Mouse (Mus musculus) kidney, postnatal 0 days (tissue): ENCODE data around the gene Col6a1. TPM values are rescaled to one million over a fixed set of nuclear protein-coding genes. Genes with fewer than 3 reads are reported as not detected.

Experiments used
- ATAC-seq: fragments of 200-750 bp; cut with Nextera tagmentation; replicated peaks from 2 replicates; pipeline ENCODE4 v1.8.0; 2017; ENCODE audit warnings: low read depth, moderate number of reproducible peaks, moderate TSS enrichment, moderate library complexity; ENCODE audit not compliant: low FRiP score
- DNase-seq: peaks from one replicate; pipeline ENCODE4 v3.0.0-alpha.2; 2016; ENCODE audit warnings: low spot score
- H3K27ac ChIP-seq: fragments of 300-500 bp; sonication (generic); 2 replicates; pipeline ENCODE4 v1.5.1; 2014; ENCODE audit warnings: mild to moderate bottlenecking
- H3K27me3 ChIP-seq: fragments of 300-500 bp; sonication (generic); 2 replicates; pipeline ENCODE4 v1.6.1; 2014; ENCODE audit warnings: low read length, mixed read lengths; ENCODE audit not compliant: insufficient read depth
- H3K36me3 ChIP-seq: fragments of 300-500 bp; sonication (generic); 2 replicates; pipeline ENCODE4 v1.6.1; 2014; ENCODE audit warnings: low read length, mixed read lengths; ENCODE audit not compliant: insufficient read depth
- H3K4me1 ChIP-seq: fragments of 300-500 bp; sonication (generic); replicated peaks from 2 replicates; pipeline ENCODE4 v1.6.1; 2014; ENCODE audit warnings: antibody characterized with exemption, low read length, mixed read lengths; ENCODE audit not compliant: insufficient read depth
- H3K4me2 ChIP-seq: fragments of 300-500 bp; sonication (generic); 2 replicates; pipeline ENCODE4 v1.6.1; 2014; ENCODE audit warnings: mild to moderate bottlenecking, low read length, moderate library complexity, mixed read lengths
- H3K4me3 ChIP-seq: fragments of 300-500 bp; sonication (generic); replicated peaks from 2 replicates; pipeline ENCODE4 v1.5.1; 2014; ENCODE audit warnings: low read depth, low read length
- H3K9ac ChIP-seq: fragments of 300-500 bp; sonication (generic); 2 replicates; pipeline ENCODE4 v1.6.1; 2014; ENCODE audit warnings: low read depth, low read length
- H3K9me3 ChIP-seq: fragments of 300-500 bp; sonication (generic); replicated peaks from 2 replicates; pipeline ENCODE4 v1.6.1; 2016; ENCODE audit warnings: low read length, inconsistent platforms, mixed read lengths
- CTCF ChIP-seq: IDR thresholded peaks from 2 replicates; pipeline ENCODE4 v1.5.1; 2016; ENCODE audit warnings: antibody characterized with exemption, low read depth, mild to moderate bottlenecking, moderate library complexity
- WGBS: fragments of 180-500 bp; shearing (Covaris S2); extraction: QIAGEN DNeasy Blood & Tissue Kit; methylation state at CpG from one replicate; pipeline ENCODE4 v1.1.7; 2014; 5-methylcytosine and 5-hydroxymethylcytosine counted together
- polyA plus RNA-seq: library from polyadenylated mRNA; unstranded; fragments of >200 nt; fragmentation: Nextera tagmentation; extraction: Ambion mirVana; gene quantifications from 2 replicates; pipeline ENCODE4 v1.2.1, GENCODE M21; 2015

Col6a1 gene
- polyA plus RNA-seq, 1 experiment from 2014 or later, result 81.3 TPM

GRCm38 (mm10) chr10:76675268-76675667 is 50.7 kb downstream of the Col6a1 start:
- no peak overlapping the region for H3K4me2 ChIP-seq
- H3K27ac ChIP-seq, result no peak overlapping the region
- H3K36me3 ChIP-seq, result no peaks in the 10 kb centered on the region
- ATAC-seq (no peak), DNase-seq (no peak)
- 71% methylated on average over 2 of the region's 2 CpGs for WGBS
- H3K4me3 ChIP-seq, result no peak overlapping the region
- H3K9me3 ChIP-seq, result no peaks in the 10 kb centered on the region
- no peak overlapping the region for H3K9ac ChIP-seq
- H3K27me3 ChIP-seq, result no peaks in the 10 kb centered on the region
- no peaks in the 10 kb centered on the region for H3K4me1 ChIP-seq
- TF ChIP-seq CTCF, result no peak

GRCm38 (mm10) chr10:76674581-76674980 is 51.4 kb downstream of the Col6a1 start:
- no peaks in the 10 kb centered on the region for H3K9me3 ChIP-seq
- H3K27ac ChIP-seq, result no peak overlapping the region
- DNase-seq (no peak), ATAC-seq (no peak)
- H3K4me3 ChIP-seq, result no peak overlapping the region
- no peaks in the 10 kb centered on the region for H3K4me1 ChIP-seq
- H3K4me2 ChIP-seq, result no peak overlapping the region
- H3K36me3 ChIP-seq, result no peaks in the 10 kb centered on the region
- no peak for TF ChIP-seq CTCF
- no peaks in the 10 kb centered on the region for H3K27me3 ChIP-seq
- WGBS, result 84% methylated on average over 6 of the region's 6 CpGs
- H3K9ac ChIP-seq, result no peak overlapping the region

- H3K27ac ChIP-seq, result no peak overlapping the region
- WGBS, result 81% methylated on average over 9 of the region's 9 CpGs
- no peaks in the 10 kb centered on the region for H3K4me1 ChIP-seq
- H3K4me3 ChIP-seq, result no peak overlapping the region
- H3K27me3 ChIP-seq, result no peaks in the 10 kb centered on the region
- ATAC-seq (no peak), DNase-seq (no peak)
- H3K36me3 ChIP-seq, result no peaks in the 10 kb centered on the region
- no peaks in the 10 kb centered on the region for H3K9me3 ChIP-seq
- no peak overlapping the region for H3K9ac ChIP-seq
- H3K4me2 ChIP-seq, result no peak overlapping the region
- no peak for TF ChIP-seq CTCF
These were observed 54.0 kb downstream of the Col6a1 start for GRCm38 (mm10) chr10:76671939-76672338.

GRCm38 (mm10) chr10:76668947-76669284 is 57.1 kb downstream of the Col6a1 start:
- peak; percentile 67 for DNase-seq
- TF ChIP-seq CTCF, result no peak
- no peaks in the 10 kb centered on the region for H3K27me3 ChIP-seq
- 0 out of 2 replicates have a peak, but pooled peaks cover 3% of the 10 kb centered on the region for H3K9me3 ChIP-seq
- no peaks in the 10 kb centered on the region for H3K4me1 ChIP-seq
- no peak overlapping the region for H3K4me2 ChIP-seq
- H3K4me3 ChIP-seq, result no peak overlapping the region
- no peak for ATAC-seq
- H3K36me3 ChIP-seq, result no peaks in the 10 kb centered on the region
- H3K27ac ChIP-seq, result no peak overlapping the region
- H3K9ac ChIP-seq, result no peak overlapping the region
- WGBS, result 29% methylated on average over 7 of the region's 7 CpGs

- no peak overlapping the region for H3K4me2 ChIP-seq
- WGBS, result 72% methylated on average over 4 of the region's 4 CpGs
- TF ChIP-seq CTCF, result no peak
- ATAC-seq (no peak), DNase-seq (no peak)
- no peak overlapping the region for H3K9ac ChIP-seq
- H3K27ac ChIP-seq, result no peak overlapping the region
- H3K4me1 ChIP-seq, result no peaks in the 10 kb centered on the region
- no peaks in the 10 kb centered on the region for H3K27me3 ChIP-seq
- no peak overlapping the region for H3K4me3 ChIP-seq
- no peaks in the 10 kb centered on the region for H3K36me3 ChIP-seq
- 0 out of 2 replicates have a peak, but pooled peaks cover 3% of the 10 kb centered on the region for H3K9me3 ChIP-seq
These were observed 57.6 kb downstream of the Col6a1 start for GRCm38 (mm10) chr10:76668261-76668946.

- WGBS, result 80% methylated on average over 1 of the region's 1 CpGs
- Histone ChIP-seq H3K9ac (no peak overlapping the region), H3K27me3 (no peaks in the 10 kb centered on the region), H3K9me3 (0 out of 2 replicates have a peak, but pooled peaks cover 3% of the 10 kb centered on the region), H3K36me3 (no peaks in the 10 kb centered on the region), H3K4me1 (no peaks in the 10 kb centered on the region), H3K27ac (no peak overlapping the region), H3K4me3 (no peak overlapping the region), H3K4me2 (no peak overlapping the region)
- TF ChIP-seq CTCF, result no peak
- ATAC-seq (no peak), DNase-seq (no peak)
These were observed 58.7 kb downstream of the Col6a1 start for GRCm38 (mm10) chr10:76667197-76667805.

- H3K9me3 ChIP-seq, result 0 out of 2 replicates have a peak, but pooled peaks cover 3% of the 10 kb centered on the region
- H3K4me2 ChIP-seq, result no peak overlapping the region
- H3K27me3 ChIP-seq, result no peaks in the 10 kb centered on the region
- WGBS, result 89% methylated on average over 11 of the region's 11 CpGs
- ATAC-seq (no peak), DNase-seq (no peak)
- H3K36me3 ChIP-seq, result no peaks in the 10 kb centered on the region
- TF ChIP-seq CTCF, result no peak
- no peak overlapping the region for H3K4me3 ChIP-seq
- no peak overlapping the region for H3K27ac ChIP-seq
- no peaks in the 10 kb centered on the region for H3K4me1 ChIP-seq
- H3K9ac ChIP-seq, result no peak overlapping the region
These were observed 60.4 kb downstream of the Col6a1 start for GRCm38 (mm10) chr10:76665551-76665950.
